Mouse (Mus musculus) megakaryocyte, adult 5-6 weeks (primary cell): ENCODE data around the gene Cbx7. TPM values are rescaled to one million over a fixed set of nuclear protein-coding genes. Genes with fewer than 3 reads are reported as not detected.
A peak's percentile ranks its signal among the peaks of the same experiment; 100 is the strongest.
"Not testable (repeated sequence)": the region's sequence is repeated elsewhere in the genome, so short reads cannot be mapped to it uniquely, and the experiment has no call there.

Experiments
- ATAC-seq: 2 replicates; pipeline ENCODE4 v1.8.0; 2016; ENCODE audit warnings: mild to moderate bottlenecking, inconsistent platforms; ENCODE audit not compliant: poor library complexity, severe bottlenecking
- total RNA-seq, 2 experiments: library from RNA; stranded (forward) in 1 of 2; stranded (reverse) in 1 of 2; fragments of 153-499, 151-499 nt in 1 of 2; fragments of 221-1000, 200-1000 nt in 1 of 2; gene quantifications; 2 replicates each; pipeline versions ENCODE4 v1.2.3 to v1.2.4; 2015 to 2017

The Cbx7 gene
- total RNA-seq, 2 experiments from 2014 or later, result 3.9 to 5.5 TPM

DNA sequence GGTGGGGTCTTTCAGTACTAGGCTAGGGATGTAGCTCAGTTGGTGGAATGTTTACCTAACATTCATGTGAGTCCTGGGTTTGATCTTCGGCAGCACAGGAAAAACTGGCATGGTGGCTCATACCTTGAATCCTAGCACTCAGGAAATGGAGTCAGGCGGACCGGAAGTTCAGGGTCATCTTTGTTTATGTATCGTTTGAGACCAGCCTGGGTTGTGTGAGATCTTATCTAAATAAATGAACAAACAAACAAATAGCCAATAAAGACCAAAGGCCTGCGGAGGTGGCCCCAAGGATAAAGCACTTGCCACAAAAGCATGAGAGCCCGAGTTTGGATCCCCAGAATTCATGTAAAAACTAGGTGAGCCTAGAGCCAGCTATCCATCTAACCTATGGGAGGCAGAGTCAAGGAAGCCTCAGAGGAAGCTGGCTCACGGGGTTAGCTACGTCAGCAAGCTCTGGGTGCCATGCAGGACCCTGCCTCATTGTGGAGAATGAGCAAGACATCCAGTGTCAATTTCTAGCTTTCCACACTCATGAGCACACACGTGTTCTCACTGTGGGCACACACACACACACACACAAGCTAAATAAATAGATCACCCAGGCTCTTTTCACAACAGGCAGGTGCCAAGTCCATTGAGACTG is 74.7 kb downstream of the Cbx7 start:
- ATAC-seq, result no peak

DNA sequence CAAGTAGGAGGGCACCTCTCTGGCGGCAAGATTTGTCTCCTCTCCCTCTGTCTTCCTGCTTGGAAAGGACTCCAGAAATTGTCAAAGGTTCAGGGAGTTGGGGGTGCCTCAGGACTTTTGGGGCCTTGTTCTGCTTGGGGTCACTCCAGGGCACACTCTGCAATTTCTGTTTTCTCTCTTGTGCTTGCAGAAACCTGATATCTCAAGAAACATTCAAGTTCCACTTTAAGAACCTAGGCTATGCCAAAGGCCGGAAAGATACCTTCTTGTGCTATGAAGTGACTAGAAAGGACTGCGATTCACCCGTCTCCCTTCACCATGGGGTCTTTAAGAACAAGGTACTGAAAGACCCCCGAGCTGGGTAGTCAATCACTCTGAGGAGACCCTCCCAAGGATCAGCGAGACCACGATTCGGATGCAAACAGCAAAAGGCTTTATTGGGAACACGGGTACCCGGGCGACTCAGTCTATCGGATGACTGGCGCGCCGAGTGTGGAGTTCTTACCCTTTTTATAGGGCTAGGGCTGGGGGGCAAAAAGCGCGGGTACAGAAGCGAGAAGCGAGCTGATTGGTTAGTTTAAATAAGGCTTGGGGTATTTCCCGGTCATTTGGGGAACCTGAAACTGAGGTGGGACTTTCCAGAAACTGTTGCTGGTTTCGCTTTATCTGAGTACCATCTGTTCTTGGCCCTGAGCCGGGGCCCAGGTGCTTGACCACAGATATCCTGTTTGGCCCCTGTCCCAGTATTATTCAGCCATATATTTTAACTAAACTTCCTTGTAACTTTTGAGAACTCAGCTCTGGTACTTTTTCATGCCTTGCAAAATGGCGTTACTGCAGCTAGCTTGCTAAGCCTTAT is 75.5 kb downstream of the Cbx7 start:
- not testable (repeated sequence) for ATAC-seq

DNA sequence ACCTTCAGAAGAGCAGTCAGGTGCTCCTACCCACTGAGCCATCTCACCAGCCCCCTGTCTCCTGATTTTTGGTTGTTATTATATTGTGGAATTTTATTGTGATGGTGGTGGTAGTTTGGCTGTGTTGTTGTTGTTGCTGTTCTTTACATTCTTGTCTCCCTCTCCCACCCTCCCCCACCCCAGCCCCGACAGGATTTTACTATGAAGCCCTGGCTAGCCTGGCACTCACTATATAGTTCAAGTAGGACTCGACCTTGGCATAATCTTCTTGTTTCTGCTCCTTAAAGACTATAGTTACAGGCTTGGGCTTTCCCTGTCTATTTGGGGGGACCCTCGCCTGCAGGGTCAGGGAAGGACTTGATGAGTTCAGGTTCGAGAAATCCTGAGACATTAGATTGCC is 76.6 kb downstream of the Cbx7 start:
- no peak for ATAC-seq

DNA sequence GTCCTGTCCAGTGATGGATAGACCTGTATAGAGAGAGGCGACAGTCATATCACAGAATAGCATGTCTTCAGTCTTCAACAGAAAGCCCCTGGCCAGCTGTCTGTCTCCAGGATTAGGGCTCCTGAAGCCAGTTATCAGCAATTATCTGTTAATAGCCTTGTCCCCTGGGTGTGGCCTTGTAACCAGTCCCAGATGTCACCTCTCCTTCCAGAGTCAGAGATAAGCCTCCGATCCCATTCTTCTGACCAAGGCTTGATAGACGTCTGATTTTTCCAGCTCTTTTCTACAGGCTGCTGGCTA is 77.1 kb downstream of the Cbx7 start:
- ATAC-seq, result no peak

DNA sequence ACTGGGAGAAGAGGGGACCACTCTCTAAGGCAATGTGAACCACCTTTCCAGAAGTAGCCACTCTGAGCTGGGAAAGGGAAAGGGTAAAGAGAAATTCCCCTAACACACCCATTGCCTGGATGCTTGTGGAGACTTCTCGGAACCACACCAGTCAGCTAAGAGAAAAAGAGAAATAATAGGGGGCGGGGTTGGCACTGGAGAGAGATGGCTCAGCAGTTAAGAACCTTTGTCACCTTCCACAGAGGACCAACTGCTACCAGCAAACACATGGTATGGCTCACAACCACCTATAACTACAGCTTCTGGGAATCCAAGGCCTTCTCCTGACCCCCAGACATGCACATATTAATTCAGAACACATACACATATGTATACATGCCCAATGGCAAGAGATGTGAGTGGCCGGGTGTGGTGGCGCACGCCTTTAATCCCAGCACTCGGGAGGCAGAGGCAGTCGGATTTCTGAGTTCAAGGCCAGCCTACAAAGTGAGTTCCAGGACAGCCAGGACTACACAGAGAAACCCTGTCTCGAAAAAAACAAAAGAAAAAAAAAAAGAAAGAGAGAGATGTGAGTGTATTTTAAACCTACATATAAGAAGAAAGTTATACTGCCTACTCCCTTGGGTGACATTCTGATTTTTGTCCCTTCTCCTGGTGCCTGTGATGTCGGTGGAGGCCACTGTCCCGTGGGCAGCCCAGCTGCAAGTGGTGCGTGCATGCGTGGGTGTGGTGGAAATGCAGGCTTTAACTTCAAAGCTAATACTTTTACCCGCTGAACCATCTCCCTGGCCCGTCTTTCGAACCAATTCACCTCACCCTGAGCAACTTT is 77.7 kb downstream of the Cbx7 start:
- ATAC-seq, result peak; percentile 39; the same call in 1 of the 2 replicates

GRCm38 (mm10) chr15:79892213-79892541 is 78.7 kb downstream of the Cbx7 start:
- ATAC-seq, result peak; percentile 79

DNA sequence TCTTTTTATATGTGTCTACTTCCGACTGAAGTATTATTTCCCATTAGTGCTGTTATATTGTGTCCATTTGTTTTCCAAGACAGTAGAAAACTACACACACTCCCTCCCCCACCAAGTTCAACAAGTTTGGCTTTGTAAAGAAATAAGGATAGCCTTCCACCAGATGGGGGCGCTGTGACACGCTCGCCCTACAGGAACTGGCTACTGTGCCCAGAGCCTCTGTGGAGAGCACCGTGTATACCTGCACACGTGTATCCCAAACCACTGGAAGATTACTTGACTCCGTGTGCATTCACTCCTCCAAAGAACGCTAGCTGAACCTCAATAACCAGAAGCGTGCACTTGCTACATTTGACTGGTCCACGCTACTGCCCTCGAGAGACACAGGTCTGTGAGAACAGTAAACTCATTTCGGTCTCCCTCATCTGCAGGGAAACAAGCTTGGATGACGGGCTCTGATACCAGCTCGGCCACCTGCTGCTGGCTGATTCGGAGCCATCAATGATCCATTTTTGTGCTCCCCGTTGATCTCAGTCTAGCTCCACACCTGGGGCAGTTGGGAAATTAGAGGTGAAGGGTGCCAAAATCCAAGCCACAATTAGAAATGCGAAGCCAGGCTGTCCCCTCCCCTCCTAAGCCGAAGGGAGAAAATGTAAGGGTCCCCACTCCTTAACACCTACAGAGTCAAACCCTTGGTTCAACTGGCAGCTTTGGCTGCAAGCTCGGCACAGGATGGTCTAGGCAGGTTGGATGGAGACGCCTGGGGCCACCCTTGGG is 79.3 kb downstream of the Cbx7 start, which contains the start of gene Apobec3:
Gene Apobec3, plus strand, starts transcription at position 224 of the 777 bp plus-strand sequence.
- peak; percentile 64 for ATAC-seq

GRCm38 (mm10) chr15:79884820-79885219 is 86.1 kb downstream of the Cbx7 start:
- no peak for ATAC-seq

GRCm38 (mm10) chr15:79883352-79883822 is 87.5 kb downstream of the Cbx7 start:
- peak; percentile 99 for ATAC-seq

- no peak for ATAC-seq
Observed at GRCm38 (mm10) chr15:79882623-79883267, 88.2 kb downstream of the Cbx7 start.

DNA sequence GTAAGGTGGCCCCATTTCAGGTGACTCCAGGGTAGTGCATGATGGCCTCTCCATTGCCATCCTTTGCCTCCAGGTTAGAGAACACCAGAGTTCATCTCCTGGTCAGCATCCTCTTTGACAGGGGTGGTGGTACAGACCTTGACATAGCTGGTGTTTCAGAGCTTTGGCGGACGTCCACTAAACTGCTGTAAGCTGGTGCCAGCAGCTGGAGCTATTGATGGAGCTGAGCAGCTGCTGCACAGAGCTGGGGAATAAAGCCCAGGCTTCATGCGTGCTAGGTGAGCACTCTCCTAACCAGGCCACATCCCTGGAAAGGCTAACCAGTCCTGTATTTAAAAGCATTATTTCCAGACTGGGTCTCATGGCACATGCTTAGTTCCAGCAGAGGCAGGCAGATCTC is 90.4 kb downstream of the Cbx7 start:
- ATAC-seq, result no peak

GRCm38 (mm10) chr15:79879319-79879718 is 91.6 kb downstream of the Cbx7 start:
- no peak for ATAC-seq

- ATAC-seq, result no peak
Observed at GRCm38 (mm10) chr15:79878725-79879136, 92.2 kb downstream of the Cbx7 start.

DNA sequence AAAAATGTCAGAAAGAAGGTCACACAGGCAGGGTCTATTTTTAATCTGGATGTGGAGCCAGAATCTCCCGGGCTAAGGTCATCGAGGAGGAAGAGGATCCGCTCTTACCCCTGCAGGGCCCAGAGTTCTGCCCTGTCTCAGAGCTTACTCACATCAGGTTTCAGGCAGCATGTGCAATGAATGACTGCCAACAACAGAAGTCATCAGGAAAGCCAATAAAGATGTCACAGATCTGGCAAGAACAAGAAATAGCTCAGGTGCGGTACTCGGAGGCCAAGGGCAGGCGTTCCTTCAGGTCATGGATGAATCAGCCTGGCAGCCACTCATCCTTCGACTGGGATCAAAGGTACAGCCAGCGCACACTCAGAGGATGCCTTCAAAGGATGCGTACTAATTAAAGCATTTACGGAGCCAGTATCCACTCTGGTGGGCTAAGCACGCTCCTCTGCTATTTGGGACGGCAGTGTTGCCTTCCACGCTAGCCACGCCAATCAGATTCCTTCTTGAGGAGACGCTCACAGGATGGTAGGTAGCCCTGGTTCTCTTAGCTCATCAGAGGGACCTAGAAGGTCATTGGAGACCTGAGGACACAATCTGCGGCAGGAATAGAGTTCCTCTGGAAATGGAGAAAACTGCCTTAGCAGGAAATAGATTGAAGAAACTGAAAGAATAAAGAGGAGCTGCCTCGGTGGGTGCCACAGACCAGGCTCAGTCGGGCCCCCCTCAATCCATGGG is 95.5 kb downstream of the Cbx7 start:
- no peak for ATAC-seq

- no peak for ATAC-seq
Observed at GRCm38 (mm10) chr15:79873995-79874394, 96.9 kb downstream of the Cbx7 start.

- no peak for ATAC-seq
Observed at GRCm38 (mm10) chr15:79873545-79873944, 97.4 kb downstream of the Cbx7 start.

DNA sequence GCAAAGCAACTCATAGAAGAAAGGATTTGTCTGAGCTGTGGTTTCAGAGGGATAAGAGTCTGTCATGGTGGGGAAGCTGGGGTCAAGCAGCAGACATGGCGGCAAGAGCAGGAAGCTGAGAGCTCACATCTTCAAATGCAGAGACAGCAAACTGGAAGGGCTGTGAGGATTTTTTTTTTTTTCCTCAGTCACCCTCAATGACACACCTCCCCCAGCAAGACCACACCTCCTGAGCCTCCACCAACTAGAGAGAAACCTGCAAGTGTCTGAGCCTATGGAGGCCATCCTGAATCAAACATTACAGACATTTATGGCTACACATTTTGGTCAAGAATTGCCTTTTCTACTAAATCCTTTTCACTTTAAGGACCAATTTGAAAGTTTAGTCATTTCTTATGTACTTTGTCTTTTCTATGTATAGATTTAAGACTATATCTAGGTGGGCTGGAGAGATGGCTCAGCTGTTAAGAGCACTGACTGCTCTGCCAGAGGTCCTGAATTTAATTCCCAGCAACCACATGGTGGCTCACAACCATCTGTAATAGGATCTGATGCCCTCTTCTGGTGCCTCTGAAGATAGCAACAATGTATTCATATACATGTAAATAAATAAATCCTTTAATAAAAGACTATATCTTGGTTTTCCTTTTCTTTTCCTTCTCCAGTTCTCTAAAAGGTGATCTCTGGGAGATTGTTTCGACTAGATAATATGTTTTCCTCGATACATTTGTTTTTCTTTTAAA is 103.5 kb downstream of the Cbx7 start:
- ATAC-seq, result no peak
